Comparison of ENCODE assay signal across 8 mouse cellular contexts in genomic region chr13:64312024-64312915, GRCm38 (mm10). TPM values are rescaled to one million over a fixed set of nuclear protein-coding genes. Genes with fewer than 3 reads are reported as not detected.
DNase-seq lines count a peak whose midpoint lies in the region; ATAC-seq and TF ChIP-seq lines count a peak whose summit lies in the region.

Gene Aaed1 (minus strand): TSS chr13:64312710.

- no peaks in the 10 kb centered on the region for H3K4me1 ChIP-seq in forebrain, embryonic 14.5 days (ENCODE audit: control insufficient read depth, insufficient read depth, low read length)
- peaks cover 25% of the 10 kb centered on the region for H3K4me1 ChIP-seq in liver, embryonic 16.5 days (ENCODE audit: control insufficient read depth, low read depth, low read length)
- H3K4me1 ChIP-seq in neural tube, embryonic 12.5 days = no peaks in the 10 kb centered on the region
- H3K4me1 ChIP-seq in stomach, postnatal 0 days (replicated peaks; ENCODE audit: control insufficient read depth, insufficient read depth) = peaks cover 2% of the 10 kb centered on the region; the same call in 1 of the 2 replicates

- ATAC-seq in forebrain, embryonic 14.5 days = peak; percentile 91
- peak; percentile 93 for ATAC-seq in liver, embryonic 16.5 days (ENCODE audit: low read depth)
- ATAC-seq in neural tube, embryonic 12.5 days (ENCODE audit: low FRiP score, low read depth) = peak; percentile 90
- ATAC-seq in stomach, postnatal 0 days (ENCODE audit: low FRiP score, low TSS enrichment) = peak; percentile 91

- H3K27me3 ChIP-seq in forebrain, embryonic 14.5 days (replicated peaks; ENCODE audit: control insufficient read depth, insufficient read depth, low read length) = no peaks in the 10 kb centered on the region
- H3K27me3 ChIP-seq in liver, embryonic 16.5 days (ENCODE audit: control insufficient read depth, insufficient read depth, low read depth, low read length) = no peaks in the 10 kb centered on the region
- no peaks in the 10 kb centered on the region for H3K27me3 ChIP-seq in neural tube, embryonic 12.5 days (replicated peaks)
- no peaks in the 10 kb centered on the region for H3K27me3 ChIP-seq in stomach, postnatal 0 days (ENCODE audit: control insufficient read depth, insufficient read depth, low read length)

- DNase-seq in ES-CJ7 (ENCODE audit: low read depth, low spot score) = peak; percentile 78
- peak; percentile 87 for DNase-seq in cerebellum, adult 11 months
- DNase-seq in forebrain, embryonic 14.5 days (ENCODE audit: low spot score) = peak; percentile 88
- DNase-seq in heart, postnatal 10 days = peak; percentile 94 to 95
- peak; percentile 97 to 98 for DNase-seq in kidney, postnatal 4 days
- peak; percentile 99 for DNase-seq in stomach, postnatal 0 days (ENCODE audit: low spot score)

- peak within 1 kb of the TSS; percentile 77 for H3K27ac ChIP-seq in forebrain, embryonic 14.5 days (ENCODE audit: low read depth, low read length)
- H3K27ac ChIP-seq in liver, embryonic 16.5 days (ENCODE audit: low read length) = peak within 1 kb of the TSS; percentile 93
- H3K27ac ChIP-seq in neural tube, embryonic 12.5 days = peak within 1 kb of the TSS; percentile 68
- peak within 1 kb of the TSS; percentile 98 for H3K27ac ChIP-seq in stomach, postnatal 0 days (replicated peaks)

- no peaks in the 10 kb centered on the region for H3K9me3 ChIP-seq in forebrain, embryonic 14.5 days (replicated peaks; ENCODE audit: control insufficient read depth, low read length)
- no peaks in the 10 kb centered on the region for H3K9me3 ChIP-seq in liver, embryonic 16.5 days (replicated peaks; ENCODE audit: control insufficient read depth, low read length)
- no peaks in the 10 kb centered on the region for H3K9me3 ChIP-seq in neural tube, embryonic 12.5 days
- no peaks in the 10 kb centered on the region for H3K9me3 ChIP-seq in stomach, postnatal 0 days (ENCODE audit: control insufficient read depth, low read length)

- H3K4me3 ChIP-seq in forebrain, embryonic 14.5 days (ENCODE audit: low read depth, low read length) = peak within 1 kb of the TSS; percentile 63
- peak within 1 kb of the TSS; percentile 81 for H3K4me3 ChIP-seq in liver, embryonic 16.5 days (ENCODE audit: low read depth, low read length)
- peak within 1 kb of the TSS; percentile 67 for H3K4me3 ChIP-seq in neural tube, embryonic 12.5 days
- H3K4me3 ChIP-seq in stomach, postnatal 0 days (ENCODE audit: low read depth, low read length) = peak within 1 kb of the TSS; percentile 83

- H3K36me3 ChIP-seq in forebrain, embryonic 14.5 days (ENCODE audit: control insufficient read depth, insufficient read depth, low read length) = 0 out of 2 replicates have a peak, but pooled peaks cover under 1% of the 10 kb centered on the region
- H3K36me3 ChIP-seq in liver, embryonic 16.5 days (ENCODE audit: control insufficient read depth, insufficient read depth) = peaks cover 4% of the 10 kb centered on the region
- 0 out of 2 replicates have a peak, but pooled peaks cover 3% of the 10 kb centered on the region for H3K36me3 ChIP-seq in neural tube, embryonic 12.5 days
- H3K36me3 ChIP-seq in stomach, postnatal 0 days (ENCODE audit: control insufficient read depth, insufficient read depth, low read length) = no peaks in the 10 kb centered on the region

- WGBS in forebrain, embryonic 14.5 days = under 1% methylated on average over 71 of the region's 74 CpGs
- WGBS in liver, embryonic 16.5 days (ENCODE audit: insufficient replicate concordance) = under 1% methylated on average over 67 of the region's 74 CpGs
- under 1% methylated on average over 74 of the region's 74 CpGs for WGBS in neural tube, embryonic 12.5 days
- under 1% methylated on average over 70 of the region's 74 CpGs for WGBS in stomach, postnatal 0 days

- TF ChIP-seq CTCF in stomach, postnatal 0 days (IDR thresholded peaks at IDR 0.05; ENCODE audit: low read depth) = peak; percentile 61

- intact Hi-C loops in heart, postnatal 10 days (cut with DNase I) = loop anchor here (2.0 to 10.0 kb wide), 2 partner anchors 57 to 993 kb away; no protein-coding TSS in a partner anchor

- peak within 1 kb of the TSS; percentile 64 for H3K9ac ChIP-seq in forebrain, embryonic 14.5 days (ENCODE audit: low read length)
- H3K9ac ChIP-seq in liver, embryonic 16.5 days (ENCODE audit: low read depth, low read length) = peak within 1 kb of the TSS; percentile 82
- H3K9ac ChIP-seq in neural tube, embryonic 12.5 days = peak within 1 kb of the TSS; percentile 64
- peak within 1 kb of the TSS; percentile 84 for H3K9ac ChIP-seq in stomach, postnatal 0 days (ENCODE audit: low read length)

- peak within 1 kb of the TSS; percentile 61 for H3K4me2 ChIP-seq in forebrain, embryonic 14.5 days (ENCODE audit: low read length)
- peak within 1 kb of the TSS; percentile 93 for H3K4me2 ChIP-seq in liver, embryonic 16.5 days (ENCODE audit: low read depth, low read length)
- H3K4me2 ChIP-seq in neural tube, embryonic 12.5 days (replicated peaks) = peak within 1 kb of the TSS; percentile 64
- peak within 1 kb of the TSS; percentile 74 for H3K4me2 ChIP-seq in stomach, postnatal 0 days (replicated peaks; ENCODE audit: low read depth)

- no peak for TF ChIP-seq EP300 in stomach, postnatal 0 days (optimal IDR thresholded peaks at IDR 0.05)

RNA-seq across cellular contexts. Expression of gene Aaed1, which starts in this region (rescaled TPM):
- polyA plus RNA-seq in forebrain, embryonic 14.5 days (2014; fragmentation: Nextera tagmentation; extraction: Ambion mirVana) = 7.9 and 8.7 TPM in 2 replicates
- 10 to 100 TPM; 59.8 to 63.1 TPM for total RNA-seq in heart, postnatal 10 days (2021)
- 21.8 and 22.8 TPM in 2 replicates for polyA plus RNA-seq in liver, embryonic 16.5 days (2015; fragmentation: Nextera tagmentation; extraction: Ambion mirVana)
- 23.6 and 24.6 TPM in 2 replicates for polyA plus RNA-seq in neural tube, embryonic 12.5 days (2016; fragmentation: Nextera tagmentation; extraction: Ambion mirVana)
- 47.2 and 47.9 TPM in 2 replicates for polyA plus RNA-seq in stomach, postnatal 0 days (2015; fragmentation: Nextera tagmentation; extraction: Ambion mirVana)

Comparison
In these comparisons a context has a peak if more than half of its experiments do, and no peak if none do; other contexts are left out.
1. Peak in every context shown above with its lines: DNase-seq, ATAC-seq, H3K4me3 ChIP-seq and H3K27ac ChIP-seq.